Mouse (Mus musculus) lung, embryonic 14.5 days (tissue): ENCODE results near the gene Angptl8. TPM values are rescaled to one million over a fixed set of nuclear protein-coding genes. Genes with fewer than 3 reads are reported as not detected.

Experiments
- ATAC-seq: fragments of 200-750 bp; cut with Nextera tagmentation; 2 replicates; pipeline ENCODE4 v1.8.0; 2017; ENCODE audit warnings: mild to moderate bottlenecking, moderate TSS enrichment, moderate library complexity; ENCODE audit not compliant: insufficient read depth
- DNase-seq: peaks from one replicate; pipeline ENCODE4 v3.0.0-alpha.2; 2015
- H3K27ac ChIP-seq: fragments of 300-500 bp; sonication (generic); 2 replicates; pipeline ENCODE4 v1.5.1; 2014; ENCODE audit warnings: low read depth, mild to moderate bottlenecking, moderate library complexity
- H3K27me3 ChIP-seq: fragments of 300-500 bp; sonication (generic); 2 replicates; pipeline ENCODE4 v1.6.1; 2014; ENCODE audit warnings: low read length, control low read depth; ENCODE audit not compliant: insufficient read depth
- H3K36me3 ChIP-seq: fragments of 300-500 bp; sonication (generic); 2 replicates; pipeline ENCODE4 v1.6.1; 2014; ENCODE audit warnings: control low read depth; ENCODE audit not compliant: insufficient read depth
- H3K4me1 ChIP-seq: fragments of 300-500 bp; sonication (generic); 2 replicates; pipeline ENCODE4 v1.6.1; 2014; ENCODE audit warnings: antibody characterized with exemption, control low read depth; ENCODE audit not compliant: insufficient read depth
- H3K4me2 ChIP-seq: fragments of 300-500 bp; sonication (generic); 2 replicates; pipeline ENCODE4 v1.6.1; 2014; ENCODE audit warnings: mild to moderate bottlenecking
- H3K4me3 ChIP-seq: fragments of 300-500 bp; sonication (generic); 2 replicates; pipeline ENCODE4 v1.5.1; 2014; ENCODE audit warnings: low read depth, low read length
- H3K9ac ChIP-seq: fragments of 300-500 bp; sonication (generic); 2 replicates; pipeline ENCODE4 v1.6.1; 2014
- H3K9me3 ChIP-seq: fragments of 300-500 bp; sonication (generic); 2 replicates; pipeline ENCODE4 v1.6.1; 2016; ENCODE audit warnings: low read depth, low read length, control low read depth
- CTCF ChIP-seq: IDR thresholded peaks from 2 replicates; pipeline ENCODE4 v1.5.1; 2016; ENCODE audit warnings: antibody characterized with exemption, low read depth
- WGBS: fragments of 180-500 bp; shearing (Covaris S2); extraction: QIAGEN DNeasy Blood & Tissue Kit; methylation state at CpG from one replicate; pipeline ENCODE4 v1.1.7; 2014; 5-methylcytosine and 5-hydroxymethylcytosine counted together
- polyA plus RNA-seq: library from polyadenylated mRNA; unstranded; fragments of >200 nt; fragmentation: Nextera tagmentation; extraction: Ambion mirVana; gene quantifications from 2 replicates; pipeline ENCODE4 v1.2.1, GENCODE M21; 2014

Gene Angptl8
- polyA plus RNA-seq, 1 experiment from 2014 or later, result 1.3 TPM

- WGBS, result 79% methylated on average over 5 of the region's 5 CpGs
- H3K4me1 ChIP-seq, result no peaks in the 10 kb centered on the region
These were observed 24.1 kb upstream of the Angptl8 start for GRCm38 (mm10) chr9:21811170-21811569.

GRCm38 (mm10) chr9:21816716-21817305 is 18.5 kb upstream of the Angptl8 start:
- TF ChIP-seq CTCF, result no peak
- DNase-seq, result no peak
- Histone ChIP-seq H3K36me3 (peaks cover 81% of the 10 kb centered on the region), H3K27me3 (no peaks in the 10 kb centered on the region), H3K4me3 (no peak overlapping the region), H3K27ac (no peak overlapping the region), H3K4me1 (no peaks in the 10 kb centered on the region), H3K9me3 (no peaks in the 10 kb centered on the region), H3K4me2 (no peak overlapping the region), H3K9ac (no peak overlapping the region)
- WGBS, result 59% methylated on average over 9 of the region's 9 CpGs
- no peak for ATAC-seq

More at GRCm38 (mm10) chr9:21811170-21811569, 24.1 kb upstream of the Angptl8 start:
- no peak for ATAC-seq
- Histone ChIP-seq H3K9ac (no peak overlapping the region), H3K4me2 (no peak overlapping the region), H3K27me3 (no peaks in the 10 kb centered on the region), H3K36me3 (peaks cover 62% of the 10 kb centered on the region), H3K4me3 (no peak overlapping the region), H3K27ac (no peak overlapping the region), H3K9me3 (no peaks in the 10 kb centered on the region)
- no peak for TF ChIP-seq CTCF
- DNase-seq, result no peak

GRCm38 (mm10) chr9:21818125-21818524 is 17.2 kb upstream of the Angptl8 start:
- Histone ChIP-seq H3K4me3 (no peak overlapping the region), H3K9ac (no peak overlapping the region), H3K4me2 (no peak overlapping the region), H3K4me1 (no peaks in the 10 kb centered on the region), H3K27ac (no peak overlapping the region), H3K9me3 (no peaks in the 10 kb centered on the region), H3K36me3 (peaks cover 77% of the 10 kb centered on the region), H3K27me3 (no peaks in the 10 kb centered on the region)
- ATAC-seq (no peak), DNase-seq (no peak)
- no peak for TF ChIP-seq CTCF
- WGBS, result 74% methylated on average over 4 of the region's 4 CpGs

- DNase-seq, result no peak
- no peak for TF ChIP-seq CTCF
These were observed 16.7 kb upstream of the Angptl8 start for GRCm38 (mm10) chr9:21818561-21818960.

GRCm38 (mm10) chr9:21819181-21819729 is 16.1 kb upstream of the Angptl8 start:
- no peak for TF ChIP-seq CTCF
- H3K36me3 ChIP-seq, result peaks cover 74% of the 10 kb centered on the region
- no peak overlapping the region for H3K27ac ChIP-seq
- no peak for DNase-seq
- 88% methylated on average over 2 of the region's 2 CpGs for whole genome bisulfite sequencing
- no peaks in the 10 kb centered on the region for H3K4me1 ChIP-seq
- H3K27me3 ChIP-seq, result no peaks in the 10 kb centered on the region
- H3K9ac ChIP-seq, result no peak overlapping the region
- no peaks in the 10 kb centered on the region for H3K9me3 ChIP-seq
- H3K4me2 ChIP-seq, result no peak overlapping the region
- ATAC-seq, result no peak
- H3K4me3 ChIP-seq, result no peak overlapping the region

More at GRCm38 (mm10) chr9:21818561-21818960, 16.7 kb upstream of the Angptl8 start:
- Histone ChIP-seq H3K9ac (no peak overlapping the region), H3K9me3 (no peaks in the 10 kb centered on the region), H3K27me3 (no peaks in the 10 kb centered on the region), H3K4me3 (no peak overlapping the region), H3K4me2 (no peak overlapping the region), H3K4me1 (no peaks in the 10 kb centered on the region), H3K36me3 (peaks cover 77% of the 10 kb centered on the region), H3K27ac (no peak overlapping the region)
- ATAC-seq, result no peak
- WGBS, result 86% methylated on average over 6 of the region's 6 CpGs

GRCm38 (mm10) chr9:21820183-21820582 is 15.1 kb upstream of the Angptl8 start:
- Histone ChIP-seq H3K9me3 (no peaks in the 10 kb centered on the region), H3K4me2 (no peak overlapping the region), H3K9ac (no peak overlapping the region), H3K27ac (no peak overlapping the region), H3K4me3 (no peak overlapping the region), H3K27me3 (no peaks in the 10 kb centered on the region), H3K36me3 (peaks cover 67% of the 10 kb centered on the region), H3K4me1 (no peaks in the 10 kb centered on the region)
- no peak for DNase-seq
- no peak for TF ChIP-seq CTCF
- no peak for ATAC-seq
- WGBS, result 81% methylated on average over 12 of the region's 12 CpGs

- WGBS, result 79% methylated on average over 6 of the region's 6 CpGs
These were observed 12.6 kb upstream of the Angptl8 start for GRCm38 (mm10) chr9:21822686-21823085.

More at GRCm38 (mm10) chr9:21822686-21823085, 12.6 kb upstream of the Angptl8 start:
- no peak overlapping the region for H3K4me3 ChIP-seq
- no peak overlapping the region for H3K4me2 ChIP-seq
- no peak overlapping the region for H3K27ac ChIP-seq
- H3K9ac ChIP-seq, result no peak overlapping the region
- DNase-seq, result no peak
- H3K9me3 ChIP-seq, result no peaks in the 10 kb centered on the region
- no peak for TF ChIP-seq CTCF
- no peaks in the 10 kb centered on the region for H3K4me1 ChIP-seq
- peaks cover 54% of the 10 kb centered on the region for H3K36me3 ChIP-seq
- ATAC-seq, result no peak
- H3K27me3 ChIP-seq, result no peaks in the 10 kb centered on the region
